Mouse (Mus musculus) testis, adult 2 months (tissue): ENCODE measurements around the gene Ube2e1. TPM values are rescaled to one million over a fixed set of nuclear protein-coding genes. Genes with fewer than 3 reads are reported as not detected.

Source experiments
- H3K27ac ChIP-seq: fragments of 200-500 bp; 2 replicates; pipeline ENCODE4 v1.5.1; 2012; ENCODE audit warnings: low read depth, low read length; ENCODE audit not compliant: control insufficient read depth, insufficient read depth
- H3K27me3 ChIP-seq: fragments of 200-500 bp; 2 replicates; pipeline ENCODE4 v1.6.1; 2012; ENCODE audit warnings: mild to moderate bottlenecking, low read length, moderate library complexity; ENCODE audit not compliant: control insufficient read depth, insufficient read depth
- H3K36me3 ChIP-seq: fragments of 200-500 bp; 2 replicates; pipeline ENCODE4 v1.6.1; 2012; ENCODE audit warnings: mild to moderate bottlenecking, low read length; ENCODE audit not compliant: control insufficient read depth, insufficient read depth
- H3K4me1 ChIP-seq: fragments of 200-500 bp; 2 replicates; pipeline ENCODE4 v1.6.1; 2012; ENCODE audit warnings: low read length; ENCODE audit not compliant: control insufficient read depth, insufficient read depth
- H3K4me3 ChIP-seq: fragments of 200-500 bp; 2 replicates; pipeline ENCODE4 v1.5.1; 2012; ENCODE audit warnings: low read depth, mild to moderate bottlenecking, low read length, moderate library complexity, mixed read lengths; ENCODE audit not compliant: control insufficient read depth
- CTCF ChIP-seq: fragments of 200-500 bp; IDR thresholded peaks from 2 replicates; pipeline ENCODE4 v1.5.1; 2012; ENCODE audit warnings: low read depth, mild to moderate bottlenecking, inconsistent platforms, low read length, moderate library complexity; ENCODE audit not compliant: control insufficient read depth, insufficient read depth, insufficient replicate concordance
- POLR2A ChIP-seq: fragments of 200-500 bp; IDR thresholded peaks from 2 replicates; pipeline ENCODE4 v1.6.1; 2012; ENCODE audit warnings: low read depth, mild to moderate bottlenecking, inconsistent platforms, low read length, moderate library complexity; ENCODE audit not compliant: control insufficient read depth
- polyA plus RNA-seq: library from polyadenylated mRNA; depleted of rRNA; stranded (reverse); fragments of >200 nt; gene quantifications from 2 replicates; pipeline ENCODE4 v1.2.3, GENCODE M21; 2012

Ube2e1 gene
- polyA plus RNA-seq, 1 experiment: 27.3 TPM

GRCm38 (mm10) chr14:18343589-18343988 is 11.9 kb upstream of the Ube2e1 start:
- Histone ChIP-seq H3K4me3 (no peak overlapping the region), H3K36me3 (no peaks in the 10 kb centered on the region), H3K27me3 (no peaks in the 10 kb centered on the region), H3K4me1 (no peaks in the 10 kb centered on the region), H3K27ac (no peak overlapping the region)
- TF ChIP-seq CTCF (no peak), POLR2A (no peak)

DNA sequence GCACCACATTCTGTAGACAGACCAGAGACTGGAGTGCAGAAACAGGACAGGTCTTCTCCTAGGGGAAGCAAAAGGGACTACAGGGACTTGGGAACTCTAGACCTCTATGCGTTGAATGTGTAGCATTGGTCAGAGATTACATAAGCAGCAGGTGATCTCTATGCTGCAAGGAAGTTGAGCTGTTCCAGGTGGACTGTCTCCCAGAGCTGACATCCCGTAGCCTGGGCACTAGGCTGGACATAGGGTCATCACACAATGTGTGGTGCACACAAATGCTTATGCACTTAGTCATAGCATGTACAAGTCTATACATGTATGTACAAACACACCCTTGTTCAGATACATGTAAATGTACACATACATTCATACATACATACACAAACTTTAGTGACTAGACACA is 11.1 kb upstream of the Ube2e1 start:
- Histone ChIP-seq H3K4me3 (no peak overlapping the region), H3K27me3 (no peaks in the 10 kb centered on the region), H3K36me3 (no peaks in the 10 kb centered on the region), H3K27ac (no peak overlapping the region), H3K4me1 (no peaks in the 10 kb centered on the region)
- TF ChIP-seq CTCF (no peak), POLR2A (no peak)

GRCm38 (mm10) chr14:18341088-18341487 is 9.4 kb upstream of the Ube2e1 start:
- no peak overlapping the region for H3K4me3 ChIP-seq
- H3K36me3 ChIP-seq: no peaks in the 10 kb centered on the region
- H3K27ac ChIP-seq: no peak overlapping the region
- no peaks in the 10 kb centered on the region for H3K4me1 ChIP-seq
- TF ChIP-seq POLR2A (no peak), CTCF (no peak)
- H3K27me3 ChIP-seq: no peaks in the 10 kb centered on the region

DNA sequence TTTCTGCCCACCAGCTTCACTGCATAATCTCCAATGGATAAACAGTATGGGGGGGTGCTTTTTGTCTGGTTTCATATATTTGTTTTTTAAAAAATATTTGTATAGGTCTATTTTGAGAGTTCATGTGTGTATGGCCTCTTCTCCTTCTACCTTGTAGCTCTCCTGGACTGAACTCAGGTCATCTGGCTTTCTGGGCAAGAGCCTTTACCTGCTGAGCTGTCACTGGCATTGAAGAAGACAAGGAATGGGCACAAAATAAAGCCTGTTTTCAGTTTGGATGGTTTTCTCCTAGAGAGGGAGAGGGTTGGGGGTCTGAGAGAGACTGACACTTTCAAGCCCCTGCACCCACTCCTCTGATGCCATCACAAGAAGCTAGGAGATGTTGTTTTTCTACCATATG is 4.4 kb upstream of the Ube2e1 start:
- H3K36me3 ChIP-seq: no peaks in the 10 kb centered on the region

DNA sequence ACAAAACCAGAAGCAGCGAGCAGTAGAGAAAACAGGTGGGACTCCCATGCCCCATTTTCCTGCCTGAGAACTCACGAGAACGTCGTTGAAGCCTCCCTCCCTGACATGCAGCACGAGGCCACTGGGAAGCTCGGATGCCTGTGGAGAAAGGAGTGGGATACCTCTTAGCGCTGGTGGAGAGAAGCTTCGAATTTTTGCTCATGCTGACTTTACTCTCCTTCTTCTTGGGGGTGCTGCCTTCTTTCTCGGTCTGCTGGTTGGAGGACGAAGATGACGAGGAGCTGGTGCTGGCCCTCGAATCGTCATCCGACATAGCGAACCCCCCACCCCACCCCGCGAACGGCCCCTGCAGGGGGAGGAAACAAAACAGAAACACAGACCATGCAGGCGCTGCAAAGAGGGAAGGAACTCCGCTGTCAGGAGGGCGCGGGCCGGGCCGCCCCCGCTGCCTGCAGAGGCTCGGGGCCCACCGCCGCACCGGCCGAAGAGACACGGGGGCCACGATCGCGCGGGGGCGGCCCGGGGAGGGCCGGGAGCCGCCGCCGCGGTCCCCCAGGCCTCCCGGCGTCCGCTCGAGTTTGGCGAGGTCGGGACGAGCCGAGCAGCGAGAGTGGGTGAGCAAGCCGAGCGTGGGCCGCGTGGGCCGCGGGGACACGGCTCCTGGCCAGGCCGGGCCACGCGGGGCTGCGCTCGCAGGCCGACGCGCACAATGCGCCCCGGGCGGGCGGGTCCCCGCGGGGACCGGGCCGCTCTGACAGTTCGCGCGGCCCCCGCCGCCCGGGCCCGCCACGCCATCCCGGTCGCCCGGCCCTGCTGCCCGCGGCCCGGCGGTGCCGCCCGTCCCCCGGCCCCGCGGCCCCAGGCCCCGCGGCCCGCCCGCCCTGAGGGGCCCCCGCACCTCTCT is 618 bp downstream of the Ube2e1 start:
- H3K27ac ChIP-seq: peak overlapping the region; percentile 64
- peaks cover 11% of the 10 kb centered on the region for H3K4me1 ChIP-seq

More for the DNA sequence above, 4.4 kb upstream of the Ube2e1 start:
- no peak overlapping the region for H3K4me3 ChIP-seq
- H3K27me3 ChIP-seq: no peaks in the 10 kb centered on the region
- H3K4me1 ChIP-seq: no peaks in the 10 kb centered on the region
- H3K27ac ChIP-seq: no peak overlapping the region
- no peak for TF ChIP-seq CTCF
- no peak for TF ChIP-seq POLR2A

DNA sequence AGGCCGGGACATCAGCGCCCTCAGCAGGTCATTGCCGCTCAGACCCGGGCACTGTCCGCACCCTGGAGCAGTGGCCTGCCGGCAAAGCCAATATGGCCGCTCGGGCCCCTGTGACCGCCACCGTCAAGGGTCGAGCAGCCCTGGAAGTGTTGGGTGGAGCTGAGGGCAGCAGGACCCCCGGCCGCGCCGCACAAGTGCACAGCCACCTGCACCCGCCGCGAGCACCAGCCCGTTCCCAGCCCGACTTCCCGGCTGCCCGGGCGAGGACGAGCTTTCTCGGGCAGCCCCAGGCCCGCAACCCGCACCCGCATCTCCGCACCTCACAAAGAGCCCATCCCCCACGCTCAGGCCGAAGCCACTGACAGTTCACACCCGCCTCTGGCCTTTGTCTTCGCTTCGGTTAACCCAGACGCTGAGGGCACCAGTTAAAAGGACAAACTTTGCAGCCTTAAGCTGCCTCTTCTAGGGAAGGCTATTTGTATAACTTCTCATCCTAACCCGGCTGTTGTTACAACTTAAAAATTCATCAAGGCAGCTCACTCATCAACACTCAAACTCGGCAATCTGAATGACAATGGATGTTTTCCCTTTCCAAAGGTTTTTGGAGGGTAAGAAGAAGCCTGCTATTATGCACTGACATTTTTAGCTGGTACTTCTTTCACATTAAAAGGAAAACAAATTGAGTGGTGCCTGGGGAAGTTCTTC is 4.5 kb downstream of the Ube2e1 start:
- no peak for TF ChIP-seq POLR2A
- no peak for TF ChIP-seq CTCF
- Histone ChIP-seq H3K4me1 (peaks cover 11% of the 10 kb centered on the region), H3K27me3 (no peaks in the 10 kb centered on the region), H3K27ac (peak overlapping the region; percentile 82), H3K4me3 (peak overlapping the region; percentile 69), H3K36me3 (no peaks in the 10 kb centered on the region)

More for the DNA sequence above, 618 bp downstream of the Ube2e1 start:
- TF ChIP-seq CTCF (no peak), POLR2A (no peak)
- H3K36me3 ChIP-seq: no peaks in the 10 kb centered on the region
- peak overlapping the region; percentile 89 for H3K4me3 ChIP-seq
- H3K27me3 ChIP-seq: no peaks in the 10 kb centered on the region
